Mouse (Mus musculus) forebrain, embryonic 13.5 days (tissue): Measurements from ENCODE around the gene Ddc. TPM values are rescaled to one million over a fixed set of nuclear protein-coding genes. Genes with fewer than 3 reads are reported as not detected.

Source experiments
- ATAC-seq: fragments of 200-750 bp; cut with Nextera tagmentation; 2 replicates; pipeline ENCODE4 v1.8.0; 2017
- H3K27ac ChIP-seq: fragments of 300-500 bp; sonication (generic); 2 replicates; pipeline ENCODE4 v1.5.1; 2015; ENCODE audit warnings: inconsistent platforms, mild to moderate bottlenecking, moderate library complexity
- H3K27me3 ChIP-seq: fragments of 300-500 bp; sonication (generic); 2 replicates; pipeline ENCODE4 v1.6.1; 2015; ENCODE audit warnings: mild to moderate bottlenecking, inconsistent platforms
- H3K36me3 ChIP-seq: fragments of 300-500 bp; sonication (generic); 2 replicates; pipeline ENCODE4 v1.6.1; 2015; ENCODE audit warnings: mild to moderate bottlenecking, inconsistent platforms; ENCODE audit not compliant: poor library complexity, severe bottlenecking
- H3K4me1 ChIP-seq: fragments of 300-500 bp; sonication (generic); 2 replicates; pipeline ENCODE4 v1.6.1; 2015; ENCODE audit warnings: inconsistent platforms
- H3K4me2 ChIP-seq: fragments of 300-500 bp; sonication (generic); 2 replicates; pipeline ENCODE4 v1.6.1; 2015; ENCODE audit warnings: inconsistent platforms, mild to moderate bottlenecking, moderate library complexity
- H3K4me3 ChIP-seq: fragments of 300-500 bp; sonication (generic); 2 replicates; pipeline ENCODE4 v1.5.1; 2015; ENCODE audit warnings: mild to moderate bottlenecking, inconsistent platforms
- H3K9ac ChIP-seq: fragments of 300-500 bp; sonication (generic); 2 replicates; pipeline ENCODE4 v1.6.1; 2015; ENCODE audit warnings: mild to moderate bottlenecking, inconsistent platforms
- H3K9me3 ChIP-seq: fragments of 300-500 bp; sonication (generic); replicated peaks from 2 replicates; pipeline ENCODE4 v1.6.1; 2016; ENCODE audit warnings: inconsistent platforms
- WGBS: fragments of 180-500 bp; shearing (Covaris S2); methylation state at CpG from one replicate; pipeline ENCODE4 v1.1.7; 2015; 5-methylcytosine and 5-hydroxymethylcytosine counted together
- polyA plus RNA-seq: library from polyadenylated mRNA; unstranded; fragments of >200 nt; fragmentation: Nextera tagmentation; extraction: Ambion mirVana; gene quantifications from 2 replicates; pipeline ENCODE4 v1.2.1, GENCODE M21; 2015

Gene Ddc
- polyA plus RNA-seq, 1 experiment from 2014 or later, result 6.2 TPM

DNA sequence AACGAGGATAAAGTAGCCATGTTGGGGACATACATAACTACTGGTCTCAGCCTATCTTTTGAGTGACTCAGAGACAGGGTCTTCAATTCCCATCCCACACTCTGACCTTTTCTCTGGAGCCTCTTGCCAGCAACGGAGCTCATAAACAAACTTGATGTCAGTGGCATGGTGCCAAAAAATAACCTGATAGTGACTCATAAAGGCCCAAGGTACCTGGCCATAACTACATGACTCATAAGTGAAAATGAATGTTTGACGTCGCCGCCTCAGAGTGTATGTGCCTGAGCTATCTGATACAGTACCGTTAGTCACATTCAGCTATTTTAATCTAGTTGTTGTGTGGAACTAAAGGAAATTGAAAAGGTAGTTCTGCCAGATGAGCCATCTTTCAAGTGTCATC lies 72.3 kb downstream of the Ddc start:
- H3K27me3 ChIP-seq, result no peaks in the 10 kb centered on the region
- peaks cover 67% of the 10 kb centered on the region for H3K4me1 ChIP-seq

DNA sequence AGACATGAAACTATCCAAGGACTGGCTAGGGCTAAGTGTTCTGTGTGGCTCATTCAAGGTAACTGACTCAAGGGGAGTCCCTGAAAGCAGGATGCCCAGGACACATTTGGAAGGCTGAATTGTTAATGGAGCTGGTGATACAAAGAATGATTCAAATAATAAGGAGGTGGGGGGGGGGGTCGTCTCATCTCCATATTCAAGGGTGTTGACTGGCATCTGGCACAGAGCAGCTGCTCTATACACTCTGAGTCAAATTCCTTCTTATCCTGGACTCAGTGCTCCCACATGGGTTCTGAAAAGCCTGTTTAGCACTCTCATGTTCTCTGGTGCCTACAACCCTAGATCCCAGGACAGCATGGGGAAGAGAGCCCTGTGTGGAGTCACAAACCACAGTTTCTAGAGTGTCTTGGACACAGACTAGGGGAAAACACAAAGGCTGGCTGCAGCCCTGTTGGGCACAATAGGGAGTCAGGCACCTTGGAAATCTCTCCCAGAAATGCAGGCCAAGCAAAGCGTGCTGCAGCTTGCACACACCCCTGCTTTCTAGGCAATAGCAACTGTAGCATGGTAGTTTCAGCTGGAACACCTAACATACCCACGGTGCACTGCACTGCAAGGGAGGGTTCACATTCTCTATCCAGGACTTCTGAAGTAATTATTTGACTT lies 72.8 kb downstream of the Ddc start:
- no peak overlapping the region for H3K4me3 ChIP-seq
- H3K9me3 ChIP-seq, result no peaks in the 10 kb centered on the region
- no peaks in the 10 kb centered on the region for H3K36me3 ChIP-seq
- no peak overlapping the region for H3K9ac ChIP-seq
- peaks cover 65% of the 10 kb centered on the region for H3K4me1 ChIP-seq
- no peak for ATAC-seq
- no peaks in the 10 kb centered on the region for H3K27me3 ChIP-seq
- no peak overlapping the region for H3K4me2 ChIP-seq
- peak overlapping the region; percentile 25 for H3K27ac ChIP-seq
- 50% methylated on average over 3 of the region's 3 CpGs for WGBS

More for the DNA sequence above, 72.3 kb downstream of the Ddc start:
- Histone ChIP-seq H3K4me2 (no peak overlapping the region), H3K36me3 (no peaks in the 10 kb centered on the region), H3K4me3 (no peak overlapping the region), H3K27ac (no peak overlapping the region; the same call in 1 of the 2 replicates), H3K9ac (no peak overlapping the region), H3K9me3 (no peaks in the 10 kb centered on the region)
- ATAC-seq, result no peak
- 81% methylated on average over 6 of the region's 6 CpGs for WGBS

DNA sequence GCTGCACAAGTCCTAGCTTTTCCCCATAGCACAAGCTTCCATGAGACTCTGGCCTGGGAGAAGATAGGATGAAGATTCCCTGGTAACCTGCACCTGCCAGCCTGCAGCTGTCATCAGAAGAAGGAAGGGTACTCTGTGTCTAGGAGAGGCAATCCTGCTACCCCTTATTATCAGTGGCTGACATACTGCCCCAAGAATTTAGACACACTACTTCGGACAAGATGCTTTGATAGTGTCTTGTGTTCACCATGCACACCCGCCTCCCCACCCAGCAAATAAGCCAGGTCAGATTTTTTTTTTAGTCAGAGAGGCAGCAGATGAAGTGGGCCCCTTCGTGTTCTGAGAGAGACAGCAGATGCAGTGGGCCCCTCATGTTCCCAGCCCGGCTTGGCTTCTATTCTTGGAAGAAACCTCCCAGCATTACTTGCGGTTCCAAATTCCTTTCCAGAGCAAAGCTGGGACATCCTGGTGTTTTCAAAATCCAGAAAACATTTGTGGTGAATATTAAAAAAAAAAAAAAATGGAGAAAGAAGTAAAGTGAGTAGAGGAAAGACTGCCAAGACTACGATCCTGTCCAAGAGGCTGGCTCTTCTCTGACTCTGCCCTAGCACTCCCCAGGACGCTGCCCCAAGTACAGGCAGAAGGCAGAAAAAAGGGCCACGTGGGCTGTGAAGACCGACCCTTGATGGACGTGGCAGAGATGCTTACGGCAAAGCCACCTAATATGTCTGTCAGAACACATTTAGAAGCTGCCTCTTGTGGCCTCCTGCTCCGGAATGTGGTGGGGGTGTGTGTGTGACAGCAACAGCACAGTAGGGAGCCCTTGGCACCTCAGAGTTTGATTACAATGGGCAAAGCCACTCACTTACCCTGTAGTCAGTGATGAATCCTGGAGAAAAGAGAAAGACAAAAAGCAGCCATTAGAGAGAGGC lies 73.7 kb downstream of the Ddc start:
- 26% methylated on average over 12 of the region's 12 CpGs for WGBS
- Histone ChIP-seq H3K9ac (no peak overlapping the region), H3K27me3 (no peaks in the 10 kb centered on the region), H3K4me3 (no peak overlapping the region), H3K4me2 (no peak overlapping the region), H3K27ac (0 out of 2 replicates have a peak overlapping the region, but pooled peaks have one; percentile 25), H3K36me3 (no peaks in the 10 kb centered on the region), H3K9me3 (no peaks in the 10 kb centered on the region), H3K4me1 (peaks cover 58% of the 10 kb centered on the region)
- no peak for ATAC-seq

DNA sequence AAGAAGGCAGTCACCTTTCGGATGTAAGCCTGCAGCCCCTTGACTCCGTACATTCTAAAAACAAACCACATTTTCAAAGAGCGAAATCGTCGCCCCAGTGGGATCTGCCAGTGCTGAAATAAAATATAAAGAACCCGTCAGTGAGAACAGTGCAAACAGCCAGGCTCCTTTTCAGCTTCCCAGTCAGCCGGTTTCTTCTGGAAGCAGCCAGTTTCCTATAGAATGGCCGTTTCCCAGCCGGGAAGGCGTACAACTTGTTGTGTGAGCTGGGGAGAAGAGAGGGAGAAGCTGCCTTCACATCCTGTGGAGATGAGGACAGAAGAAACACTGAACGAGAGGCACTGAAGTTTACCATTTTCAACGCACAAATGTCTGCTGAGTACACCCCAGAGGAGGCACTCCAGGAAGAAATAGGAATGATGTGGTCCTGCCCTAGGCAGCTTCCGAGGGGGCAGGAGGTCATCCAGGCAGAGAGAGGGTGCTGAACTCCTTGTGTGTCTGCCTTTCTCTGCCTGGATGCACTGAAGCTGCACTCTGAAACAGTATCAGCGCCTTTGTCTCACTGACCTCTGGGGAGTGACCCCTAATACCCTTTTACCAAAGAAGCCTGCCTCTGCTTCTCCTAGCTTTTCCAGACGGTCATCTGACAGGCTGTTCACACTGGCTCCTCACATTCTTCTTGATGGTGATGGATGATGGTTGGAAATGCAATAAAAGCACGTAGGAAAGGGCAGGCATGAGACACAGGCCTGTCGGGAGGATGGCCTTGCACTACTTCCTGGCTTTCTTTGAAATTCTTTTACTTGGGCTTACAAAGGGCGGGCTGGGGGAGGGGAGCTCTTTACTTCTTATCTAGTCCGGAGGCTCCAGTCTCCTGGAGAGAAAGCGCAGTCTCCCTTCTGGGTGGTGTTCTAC lies 75.5 kb downstream of the Ddc start:
- Histone ChIP-seq H3K4me2 (peak overlapping the region; percentile 45), H3K36me3 (no peaks in the 10 kb centered on the region), H3K4me1 (peaks cover 45% of the 10 kb centered on the region), H3K4me3 (no peak overlapping the region), H3K9ac (peak overlapping the region; percentile 10), H3K27ac (peak overlapping the region; percentile 73), H3K9me3 (no peaks in the 10 kb centered on the region), H3K27me3 (no peaks in the 10 kb centered on the region)
- 10% methylated on average over 20 of the region's 20 CpGs for WGBS
- ATAC-seq, result peak; percentile 17; the same call in 1 of the 2 replicates

DNA sequence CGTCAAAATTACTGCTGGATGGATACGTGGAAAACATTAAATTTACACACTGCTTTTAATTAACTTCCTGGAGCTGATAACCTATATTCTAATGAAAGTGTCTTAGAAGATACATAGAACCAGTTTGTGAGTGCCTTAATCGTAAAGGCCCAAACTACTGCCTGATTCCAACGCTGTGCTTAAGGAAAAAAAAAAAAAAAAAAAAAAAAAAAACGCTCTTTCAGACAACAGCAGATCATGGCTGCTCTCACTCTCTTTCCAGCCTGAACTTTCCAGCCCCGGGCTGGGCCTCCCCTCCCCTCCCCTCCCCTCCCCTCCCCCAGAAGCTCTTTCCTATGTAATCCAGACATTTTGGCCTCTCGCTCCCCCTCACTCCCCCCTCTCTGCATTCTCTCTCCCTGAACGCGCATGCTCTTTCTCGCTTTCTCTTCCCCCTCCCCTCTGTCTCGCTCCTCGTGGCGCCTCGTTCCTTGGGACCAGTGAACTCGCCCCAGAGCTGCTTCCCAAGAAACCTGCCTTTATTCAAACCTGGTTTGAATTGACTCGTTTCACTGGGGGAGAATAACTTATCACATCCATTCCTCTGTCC lies 76.5 kb downstream of the Ddc start:
- H3K9me3 ChIP-seq, result no peaks in the 10 kb centered on the region
- peak; percentile 88 for ATAC-seq
- WGBS, result 6% methylated on average over 16 of the region's 16 CpGs
- H3K9ac ChIP-seq, result peak overlapping the region; percentile 10
- no peak overlapping the region for H3K4me3 ChIP-seq
- H3K27ac ChIP-seq, result peak overlapping the region; percentile 73
- H3K36me3 ChIP-seq, result no peaks in the 10 kb centered on the region
- H3K4me1 ChIP-seq, result peaks cover 45% of the 10 kb centered on the region
- no peaks in the 10 kb centered on the region for H3K27me3 ChIP-seq
- H3K4me2 ChIP-seq, result peak overlapping the region; percentile 45

DNA sequence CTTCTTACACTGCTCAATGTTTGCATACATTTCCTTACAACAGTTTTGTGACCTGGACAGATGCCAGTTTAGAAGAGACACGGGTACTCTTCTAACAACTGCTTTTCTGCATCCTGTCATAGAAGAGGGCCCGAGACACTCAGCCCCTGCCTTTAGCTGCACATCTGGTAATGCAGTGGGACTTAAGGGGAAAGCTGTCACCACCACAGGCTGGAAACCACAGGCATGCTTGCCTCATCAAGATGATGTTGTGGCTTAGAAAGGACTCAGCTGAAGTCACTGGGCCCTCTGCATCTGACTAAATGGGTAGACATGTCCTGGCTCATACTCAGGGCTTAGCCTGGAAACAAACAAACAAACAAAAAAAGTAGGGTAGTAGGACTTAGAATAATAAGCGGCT lies 77.2 kb downstream of the Ddc start:
- Histone ChIP-seq H3K27me3 (no peaks in the 10 kb centered on the region), H3K4me3 (no peak overlapping the region), H3K4me1 (peaks cover 45% of the 10 kb centered on the region), H3K9ac (no peak overlapping the region), H3K36me3 (no peaks in the 10 kb centered on the region), H3K27ac (peak overlapping the region; percentile 54; the same call in 1 of the 2 replicates), H3K4me2 (no peak overlapping the region), H3K9me3 (no peaks in the 10 kb centered on the region)
- 82% methylated on average over 3 of the region's 3 CpGs for WGBS
- ATAC-seq, result peak; percentile 2; the same call in 1 of the 2 replicates

DNA sequence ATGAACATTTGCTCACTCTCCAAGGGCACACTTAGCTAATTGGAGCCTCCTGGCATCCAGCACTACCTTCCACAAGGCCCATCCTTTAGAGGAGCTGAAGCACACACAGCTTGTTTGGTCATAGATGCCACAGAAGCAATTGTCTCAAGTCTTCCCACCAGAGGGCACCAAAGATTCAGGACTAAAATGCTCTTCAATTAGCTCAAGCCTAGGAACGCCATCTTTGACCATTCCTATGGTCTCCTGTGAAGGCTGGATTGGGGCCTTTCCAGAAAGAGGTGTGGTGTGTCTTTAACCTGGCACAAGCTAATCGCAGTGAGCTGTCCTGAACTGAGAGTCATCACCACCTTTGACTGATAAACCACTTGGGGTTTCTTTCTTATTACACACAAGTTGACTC lies 77.7 kb downstream of the Ddc start:
- ATAC-seq, result peak; percentile 71
- H3K9ac ChIP-seq, result no peak overlapping the region
- WGBS, result 7% methylated on average over 2 of the region's 2 CpGs
- H3K4me2 ChIP-seq, result no peak overlapping the region
- H3K4me3 ChIP-seq, result no peak overlapping the region
- H3K27ac ChIP-seq, result no peak overlapping the region
- no peaks in the 10 kb centered on the region for H3K36me3 ChIP-seq
- H3K9me3 ChIP-seq, result no peaks in the 10 kb centered on the region
- no peaks in the 10 kb centered on the region for H3K27me3 ChIP-seq
- H3K4me1 ChIP-seq, result peaks cover 43% of the 10 kb centered on the region

DNA sequence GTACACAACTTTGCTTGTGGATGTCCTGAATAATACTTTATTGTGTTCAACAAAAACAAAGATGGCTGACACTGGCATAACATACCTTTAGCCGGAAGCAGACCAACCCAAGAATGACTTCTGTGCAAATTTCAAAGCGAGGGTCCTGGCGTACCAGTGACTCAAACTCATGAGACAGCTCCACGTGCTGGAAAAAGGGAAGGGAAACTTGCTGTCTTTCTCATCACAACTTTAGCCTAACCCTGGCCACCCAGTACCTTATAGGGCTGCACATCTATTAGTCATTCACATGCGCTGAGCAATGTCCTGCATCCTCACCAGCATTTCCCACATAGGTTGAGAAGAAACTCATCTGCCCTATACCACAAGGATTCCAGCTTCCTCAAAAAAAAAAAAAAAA lies 78.7 kb downstream of the Ddc start:
- Histone ChIP-seq H3K36me3 (no peaks in the 10 kb centered on the region), H3K4me1 (peaks cover 33% of the 10 kb centered on the region), H3K9ac (no peak overlapping the region), H3K27me3 (no peaks in the 10 kb centered on the region), H3K4me2 (no peak overlapping the region), H3K9me3 (no peaks in the 10 kb centered on the region), H3K27ac (no peak overlapping the region), H3K4me3 (no peak overlapping the region)
- no peak for ATAC-seq
- 91% methylated on average over 5 of the region's 5 CpGs for WGBS

DNA sequence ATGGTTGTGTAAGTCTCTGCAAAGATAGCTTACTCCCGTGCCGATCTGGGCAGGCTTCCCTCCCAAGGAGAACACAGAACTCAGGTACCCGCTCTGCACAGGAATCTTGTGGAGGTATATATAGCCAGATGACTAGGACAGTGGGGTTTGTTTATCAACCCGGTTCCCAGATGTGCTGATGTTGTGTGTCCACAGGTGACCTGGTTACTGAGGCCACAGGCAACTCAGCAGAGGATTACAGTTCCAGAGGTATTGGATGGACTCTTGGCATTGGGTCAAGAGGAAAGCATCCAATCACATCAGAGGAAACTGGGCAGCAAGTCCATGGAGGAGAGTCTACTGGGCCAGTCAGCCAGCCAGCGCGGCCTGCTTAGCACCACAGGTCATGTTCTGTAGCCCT lies 79.1 kb downstream of the Ddc start:
- Histone ChIP-seq H3K9ac (no peak overlapping the region), H3K9me3 (no peaks in the 10 kb centered on the region), H3K36me3 (no peaks in the 10 kb centered on the region), H3K27ac (no peak overlapping the region), H3K4me1 (peaks cover 29% of the 10 kb centered on the region), H3K4me3 (no peak overlapping the region), H3K27me3 (no peaks in the 10 kb centered on the region), H3K4me2 (no peak overlapping the region)
- WGBS, result 92% methylated on average over 6 of the region's 6 CpGs
- ATAC-seq, result no peak

DNA sequence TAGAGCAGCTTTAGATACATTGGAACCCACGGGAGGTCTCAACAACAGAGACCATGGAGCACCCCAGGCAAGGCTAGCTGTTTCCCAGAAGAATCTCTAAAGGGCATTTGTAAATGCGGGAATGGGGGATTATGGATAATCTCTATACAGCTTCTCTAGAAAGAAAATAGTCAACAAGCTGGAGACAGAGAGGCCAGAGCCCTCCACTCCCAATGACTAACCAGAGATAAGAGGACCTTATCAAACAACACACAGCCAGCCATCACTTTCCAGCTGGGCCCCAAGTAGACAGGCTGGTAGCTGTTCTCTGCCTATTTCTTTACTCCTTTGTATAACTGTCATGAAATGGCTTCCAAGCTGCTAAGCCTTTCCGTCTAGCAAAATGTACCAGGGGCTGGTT lies 82.2 kb downstream of the Ddc start:
- H3K4me1 ChIP-seq, result peaks cover 3% of the 10 kb centered on the region
- no peak overlapping the region for H3K27ac ChIP-seq
- H3K4me2 ChIP-seq, result no peak overlapping the region
- H3K36me3 ChIP-seq, result no peaks in the 10 kb centered on the region
- no peak for ATAC-seq
- no peak overlapping the region for H3K9ac ChIP-seq
- H3K9me3 ChIP-seq, result no peaks in the 10 kb centered on the region
- H3K27me3 ChIP-seq, result no peaks in the 10 kb centered on the region
- 57% methylated on average over 3 of the region's 3 CpGs for WGBS
- H3K4me3 ChIP-seq, result no peak overlapping the region

DNA sequence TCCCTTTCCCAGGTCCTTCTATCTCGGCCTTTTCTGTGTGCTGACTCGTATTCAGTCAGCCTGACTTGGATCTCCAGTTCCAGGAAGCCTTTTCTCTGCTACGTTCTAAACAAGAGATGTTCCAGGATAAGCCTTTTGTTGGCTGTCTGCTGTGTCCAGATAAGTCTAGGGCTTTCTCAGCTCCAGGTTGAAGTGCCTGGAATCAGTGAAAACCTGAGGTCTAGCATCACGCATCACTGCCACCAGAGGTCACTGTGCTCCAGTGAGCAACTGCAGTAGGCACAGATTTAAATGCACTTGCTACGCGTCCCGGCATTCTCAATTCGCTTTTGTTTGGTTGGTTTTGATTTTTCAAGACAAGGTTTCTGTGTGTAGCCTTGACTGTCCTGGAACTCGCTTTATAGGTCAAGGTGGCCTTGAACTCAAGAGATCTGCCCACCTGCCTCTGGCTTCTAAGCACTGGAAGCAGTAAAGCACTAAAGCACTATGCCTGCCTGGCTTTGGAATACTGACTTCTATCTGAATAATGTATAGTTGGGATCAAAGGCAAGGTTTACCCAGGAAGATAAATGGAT lies 86.0 kb downstream of the Ddc start:
- H3K9me3 ChIP-seq, result no peaks in the 10 kb centered on the region
- no peak overlapping the region for H3K27ac ChIP-seq
- 23% methylated on average over 9 of the region's 9 CpGs for WGBS
- peaks cover 12% of the 10 kb centered on the region for H3K4me1 ChIP-seq
- peak overlapping the region; percentile 34; the same call in 1 of the 2 replicates for H3K9ac ChIP-seq
- peak overlapping the region; percentile 12; the same call in 1 of the 2 replicates for H3K4me3 ChIP-seq
- no peaks in the 10 kb centered on the region for H3K36me3 ChIP-seq
- no peaks in the 10 kb centered on the region for H3K27me3 ChIP-seq
- peak overlapping the region; percentile 44 for H3K4me2 ChIP-seq
- ATAC-seq, result peak; percentile 20; the same call in 1 of the 2 replicates
